Mouse (Mus musculus) ovary, adult 18-20 months (tissue): Measurements from ENCODE around the gene Ipo8.

ENCODE experiments used
- DNase-seq: peaks from one replicate; pipeline ENCODE4 v3.0.0; 2022; ENCODE audit warnings: low spot score, mixed read lengths

The Ipo8 gene

DNA sequence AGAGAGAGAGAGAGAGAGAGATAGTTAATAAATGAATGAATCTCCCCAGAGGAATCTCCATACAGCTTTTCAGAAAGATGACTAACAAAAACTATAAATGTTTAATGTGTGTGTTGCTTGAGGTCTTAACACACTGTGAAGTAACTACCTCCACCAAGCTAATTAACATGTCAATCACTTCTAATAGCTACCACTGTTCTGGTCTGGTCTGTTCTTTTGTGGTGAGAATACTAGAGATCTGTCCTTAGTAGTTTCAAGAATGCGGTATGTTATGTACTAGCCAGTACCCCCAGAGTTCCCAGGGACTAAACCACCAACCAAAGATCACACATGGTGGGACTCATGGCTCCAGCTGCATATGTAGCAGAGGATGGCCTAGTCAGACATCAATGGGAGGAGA lies 74.7 kb downstream of the Ipo8 start:
- no peak for DNase-seq

DNA sequence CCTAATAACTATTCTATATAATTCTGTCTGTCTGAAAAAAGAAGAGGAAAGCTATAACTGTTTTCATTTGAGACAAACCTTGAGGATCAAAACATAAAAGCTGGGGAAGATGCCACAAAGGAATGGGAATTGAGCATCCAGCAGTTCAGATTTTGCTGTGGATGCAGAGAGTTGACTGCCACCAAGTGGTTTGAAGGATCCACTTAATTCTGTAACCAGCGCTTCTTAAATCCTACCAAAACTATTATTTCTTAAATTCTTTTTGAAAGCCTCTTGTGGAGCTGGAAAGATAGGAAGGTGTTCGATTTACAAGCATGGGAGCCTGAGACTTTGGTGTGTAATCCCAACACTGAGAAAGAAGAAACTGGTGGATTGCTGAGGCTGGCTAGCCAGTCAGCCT lies 79.9 kb downstream of the Ipo8 start:
- no peak for DNase-seq

DNA sequence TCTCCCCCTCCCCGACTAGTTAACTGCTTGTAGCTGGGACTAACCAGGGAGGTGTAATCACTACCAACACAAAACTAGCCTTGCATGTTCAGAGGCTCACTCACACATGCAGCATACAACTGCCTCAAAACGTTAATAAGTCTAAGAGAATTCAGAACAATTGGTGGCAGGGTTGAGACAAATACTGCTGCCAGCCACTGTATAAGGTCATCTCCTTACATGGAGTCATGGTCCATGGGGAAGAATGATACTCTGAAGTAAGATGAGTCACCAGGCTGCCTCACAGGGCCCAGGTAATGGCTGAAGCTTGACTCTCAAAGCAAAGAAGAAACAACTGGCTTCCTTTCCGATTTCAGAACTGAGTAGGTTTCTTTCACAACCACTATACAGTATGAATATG lies 81.1 kb downstream of the Ipo8 start:
- DNase-seq, result no peak

DNA sequence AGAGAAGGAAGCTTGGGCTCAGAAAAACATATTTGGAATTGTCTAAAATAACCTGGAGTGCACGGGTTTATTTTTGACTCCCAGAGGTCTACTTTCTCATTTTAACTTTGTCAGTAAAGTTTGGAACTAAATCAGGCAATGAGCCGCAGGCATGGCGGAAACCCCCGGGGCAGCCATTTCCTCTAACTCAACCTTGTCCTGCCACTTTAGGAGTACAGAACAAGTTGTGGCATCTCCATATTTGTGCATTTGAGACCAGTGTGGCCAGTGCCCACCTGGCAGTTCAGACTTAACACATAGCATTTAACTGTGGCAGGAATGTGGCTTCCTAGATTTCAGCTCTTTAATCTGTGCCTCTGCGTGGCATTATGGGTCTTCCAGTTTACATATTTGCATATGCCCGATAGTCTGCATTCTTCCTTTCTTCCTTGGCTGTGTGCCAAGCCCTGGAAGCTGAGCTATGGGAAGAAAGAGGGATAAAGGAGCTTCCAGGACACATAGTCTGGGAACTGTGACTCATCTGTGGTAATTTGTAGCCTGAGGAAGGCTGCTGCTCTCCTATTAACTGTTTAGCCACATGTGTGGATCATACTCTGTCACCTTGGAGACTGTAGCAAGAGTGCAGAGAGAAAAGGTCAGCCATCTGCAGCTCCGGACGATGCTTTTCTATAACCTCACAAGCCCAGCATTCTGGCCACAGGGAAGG lies 90.6 kb downstream of the Ipo8 start:
- DNase-seq, result no peak

DNA sequence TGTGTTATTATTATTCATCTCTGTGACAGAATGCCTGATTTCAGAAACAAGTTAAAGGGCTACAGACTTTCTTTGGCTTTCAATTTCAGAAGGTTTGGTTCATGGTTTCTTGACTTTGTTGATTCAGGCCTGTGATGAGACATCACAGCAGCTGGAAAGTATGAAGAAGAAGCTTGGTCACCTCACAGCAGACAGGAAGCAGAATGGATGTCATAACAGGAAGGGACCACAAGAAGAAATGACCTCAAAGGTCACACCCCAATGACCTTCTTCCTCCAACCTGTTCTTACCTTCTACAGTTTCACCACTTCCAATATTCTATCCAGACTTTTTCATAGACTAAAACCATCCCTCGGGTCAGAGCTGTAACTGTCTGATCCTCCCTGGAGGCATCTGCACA lies 94.9 kb downstream of the Ipo8 start:
- no peak for DNase-seq

DNA sequence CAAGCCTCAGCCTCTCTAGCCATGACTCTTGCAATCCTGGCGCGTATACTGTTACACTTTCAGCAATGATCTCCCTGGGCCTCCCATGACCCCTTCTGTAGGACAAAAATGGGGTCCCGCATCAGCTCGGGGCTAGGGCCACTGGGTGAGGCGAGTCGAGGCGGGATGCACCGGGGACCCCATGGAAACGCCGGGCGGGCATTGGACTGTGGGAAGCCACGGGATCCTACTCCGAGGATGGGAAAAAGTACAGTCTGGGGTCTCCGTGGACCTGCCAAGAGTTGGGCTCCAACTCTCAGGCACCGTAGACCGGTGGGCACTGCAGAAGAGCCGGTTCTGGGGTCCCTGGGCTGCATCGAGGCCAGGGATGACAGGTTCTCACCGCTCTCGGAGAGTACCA lies 97.3 kb downstream of the Ipo8 start:
- no peak for DNase-seq

DNA sequence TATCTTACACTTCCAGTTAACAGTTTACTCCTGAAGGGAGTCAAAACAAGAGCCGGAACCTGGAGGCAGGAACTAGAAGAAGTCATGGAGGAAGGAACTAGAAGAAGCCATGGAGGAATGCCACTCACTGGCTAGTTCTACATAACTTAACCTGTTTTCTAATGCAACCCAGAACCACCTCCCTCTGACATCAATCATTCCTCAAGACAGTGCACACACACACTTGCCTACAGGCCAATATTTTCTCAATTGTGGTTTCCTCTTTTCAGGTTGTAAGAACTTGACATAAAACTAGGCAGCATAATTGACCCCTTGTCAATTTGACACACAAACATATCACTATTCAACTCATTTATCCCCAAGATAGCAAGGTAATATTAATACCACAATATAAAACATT lies 98.3 kb downstream of the Ipo8 start:
- no peak for DNase-seq

DNA sequence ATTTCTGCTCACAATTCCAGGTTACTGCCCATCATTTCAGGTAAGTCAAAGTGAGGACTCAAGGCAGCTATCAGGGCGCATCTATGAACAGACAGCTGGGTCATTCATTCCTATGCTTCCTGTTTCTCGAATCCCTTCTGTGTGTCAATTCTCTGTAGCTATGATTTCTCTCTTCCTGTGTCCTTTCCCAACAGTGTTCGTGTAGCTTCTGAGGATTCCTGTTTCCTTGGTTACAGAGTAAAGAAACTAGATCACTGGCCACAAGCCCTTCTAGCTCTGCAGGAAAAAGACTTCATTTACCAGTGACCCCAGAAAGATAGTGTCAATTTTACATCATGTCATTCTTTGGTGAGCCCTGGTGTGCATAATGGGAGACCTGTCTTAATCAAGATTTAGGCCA lies 102.7 kb downstream of the Ipo8 start:
- no peak for DNase-seq

DNA sequence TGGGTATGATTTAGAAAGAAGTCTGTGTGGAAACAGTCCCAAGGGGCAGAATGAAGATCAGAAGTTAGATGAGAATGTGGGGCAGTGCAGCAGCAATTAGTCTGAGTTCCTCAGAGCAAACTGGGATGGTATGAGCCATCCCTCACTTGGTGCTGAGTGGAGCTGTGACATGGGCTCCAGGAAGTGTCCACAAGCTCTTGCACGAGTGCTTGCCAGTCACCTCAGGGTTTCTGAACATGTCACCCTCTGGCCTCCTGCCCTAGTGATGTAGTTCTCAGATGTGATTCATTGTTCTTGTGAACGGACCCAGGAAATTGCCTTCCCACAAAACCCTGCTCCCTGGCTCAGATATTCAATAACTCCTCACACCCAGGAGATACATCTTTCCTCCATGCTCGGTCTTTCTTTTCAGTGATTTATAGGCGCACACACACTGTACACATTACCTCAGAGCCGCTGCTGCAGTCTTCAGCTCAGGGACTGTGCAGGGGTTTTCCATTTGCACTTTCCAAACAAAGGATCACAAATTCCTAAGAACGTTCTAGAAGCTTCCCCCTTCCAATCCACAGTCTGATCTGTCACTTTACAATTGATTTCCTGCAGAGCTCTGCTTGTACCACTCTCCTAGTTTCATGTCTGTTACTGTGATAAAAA lies 103.3 kb downstream of the Ipo8 start:
- no peak for DNase-seq

DNA sequence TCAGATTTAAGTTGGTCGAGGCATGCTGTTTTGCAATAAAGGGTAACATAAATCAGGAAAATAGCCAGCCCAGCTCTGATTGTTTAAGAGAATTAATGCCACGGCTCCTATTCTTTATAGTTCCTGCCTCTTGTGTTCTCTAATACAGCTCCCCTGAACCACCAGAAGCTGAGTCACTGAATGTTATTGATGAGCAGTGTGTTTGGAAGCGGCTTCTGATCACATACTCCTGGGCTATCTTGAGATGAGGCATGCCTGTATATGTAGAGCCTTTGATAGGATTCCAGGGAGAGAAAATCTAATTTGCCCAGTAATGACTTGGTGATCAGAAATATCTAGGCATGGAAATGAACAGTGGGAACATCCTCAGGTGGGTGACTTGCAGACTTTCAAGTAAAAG lies 106.8 kb downstream of the Ipo8 start:
- DNase-seq, result no peak
